Mouse (Mus musculus): Measurements from ENCODE around the gene Gm20708. TPM values are rescaled to one million over a fixed set of nuclear protein-coding genes. Genes with fewer than 3 reads are reported as not detected.
A peak's percentile ranks its signal among the peaks of the same experiment; 100 is the strongest.
"Not testable (repeated sequence)": the region's sequence is repeated elsewhere in the genome, so short reads cannot be mapped to it uniquely, and the experiment has no call there.

The Gm20708 gene
- total RNA-seq, 2 experiments from 2014 or later, result 1.5 to 2.5 TPM

DNA sequence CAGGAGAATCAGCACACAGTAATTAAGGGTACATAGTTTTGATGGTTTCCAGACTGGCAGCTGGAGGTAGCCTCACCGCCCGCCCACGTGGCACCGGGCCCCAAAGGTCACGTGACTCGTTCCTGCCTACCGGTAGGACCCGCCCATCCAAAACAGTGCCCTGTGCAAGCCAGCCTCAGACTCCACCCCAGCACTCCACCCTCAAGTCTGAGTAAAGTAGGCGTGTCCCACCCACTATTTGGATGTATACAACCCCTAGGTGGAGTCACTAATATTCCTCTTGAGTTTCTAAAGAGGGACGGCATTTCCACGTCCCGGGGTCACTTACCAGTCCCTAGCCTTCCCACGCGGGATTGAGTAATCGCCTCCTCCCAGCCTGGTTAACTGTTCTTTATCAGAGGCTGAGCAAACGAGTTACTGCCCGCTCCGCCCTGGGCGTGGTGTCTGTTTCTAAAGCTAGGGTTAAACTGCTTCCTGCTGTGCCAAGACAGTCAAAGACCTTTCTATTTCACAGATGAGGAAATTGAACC is 28.8 kb upstream of the Gm20708 start:
- intact Hi-C loops (cut with DNase I), result no loop called here

GRCm38 (mm10) chr11:117781199-117781821 is 28.2 kb upstream of the Gm20708 start:
- intact Hi-C loops (cut with DNase I), result no loop called here
- peak; percentile 79 to 81 for DNase-seq

More for the DNA sequence above, 28.8 kb upstream of the Gm20708 start:
- peak; percentile 89 to 91 for DNase-seq

- intact Hi-C loops (cut with DNase I), result no loop called here
- peak; percentile 67 to 69 for DNase-seq
These were observed 27.3 kb upstream of the Gm20708 start, which contains the start of the genes Tmc8 and Tmc6 for GRCm38 (mm10) chr11:117781993-117782704. TSS of gene Tmc8 (plus strand) at chr11:117782076. TSS of gene Tmc6 (minus strand) at chr11:117782198.

- no peak for DNase-seq
- intact Hi-C loops (cut with DNase I), result no loop called here
These were observed 26.8 kb upstream of the Gm20708 start for GRCm38 (mm10) chr11:117782705-117783034.

GRCm38 (mm10) chr11:117783089-117783488 is 26.4 kb upstream of the Gm20708 start:
- intact Hi-C loops (cut with DNase I), result no loop called here

GRCm38 (mm10) chr11:117783683-117784309 is 25.7 kb upstream of the Gm20708 start:
- DNase-seq, result peak; percentile 45 to 51
- intact Hi-C loops (cut with DNase I), result no loop called here

More at GRCm38 (mm10) chr11:117783089-117783488, 26.4 kb upstream of the Gm20708 start:
- DNase-seq, result peak; percentile 79 to 81

GRCm38 (mm10) chr11:117786294-117786693 is 23.2 kb upstream of the Gm20708 start:
- peak; percentile 67 to 72 for DNase-seq
- intact Hi-C loops (cut with DNase I), result loop anchor here (2.0 kb wide), 2 partner anchors 77 to 401 kb away; no protein-coding TSS in a partner anchor

- intact Hi-C loops (cut with DNase I); DNase-seq: not testable (repeated sequence)
These were observed 21.0 kb upstream of the Gm20708 start for GRCm38 (mm10) chr11:117788481-117788880.

DNA sequence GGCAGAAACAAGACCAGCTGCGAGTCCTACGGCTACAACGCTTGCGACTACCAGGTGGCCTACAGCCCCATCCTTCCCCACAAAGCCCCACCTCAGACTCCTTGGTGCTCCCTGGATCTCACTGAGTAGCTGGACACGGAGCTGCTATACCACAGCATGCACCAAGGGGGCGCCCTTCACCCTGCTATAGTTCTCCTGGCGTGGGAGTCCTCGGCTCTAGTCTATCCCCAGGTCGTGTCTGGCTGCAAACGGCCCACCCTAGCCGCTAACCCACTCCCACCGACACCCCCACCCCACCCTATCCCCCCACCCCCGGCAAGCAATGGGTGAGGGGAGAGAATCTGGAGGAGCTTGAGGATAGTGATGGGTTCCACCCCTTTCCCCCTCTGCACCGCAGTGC is 19.2 kb upstream of the Gm20708 start:
- peak; percentile 75 to 86 for DNase-seq
- intact Hi-C loops (cut with DNase I), result loop anchor here (1.0 kb wide), 1 partner anchor 35 kb away; the partner anchor contains the start of gene Afmid

- DNase-seq, result no peak
- intact Hi-C loops (cut with DNase I), result loop anchor here (1.0 kb wide), 1 partner anchor 34 kb away; the partner anchor contains the start of gene Afmid
These were observed 18.6 kb upstream of the Gm20708 start for GRCm38 (mm10) chr11:117790703-117791440.

DNA sequence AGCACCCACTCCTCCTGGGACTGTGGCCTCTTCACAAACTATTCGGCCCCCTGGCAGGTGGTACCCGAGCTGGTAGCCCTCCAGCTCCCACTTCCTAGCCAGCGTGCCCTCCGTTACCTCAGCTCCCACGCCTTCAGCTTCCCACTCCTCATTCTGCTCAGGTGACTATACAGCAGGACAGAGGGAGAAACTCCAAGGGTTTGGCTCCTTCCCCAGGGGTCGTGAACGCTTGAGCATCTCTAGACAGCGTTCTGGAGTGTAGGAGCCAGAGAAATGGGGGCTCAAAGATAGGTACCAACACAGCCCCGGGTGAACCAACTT is 18.1 kb upstream of the Gm20708 start:
- no peak for DNase-seq
- intact Hi-C loops (cut with DNase I), result no loop called here

DNA sequence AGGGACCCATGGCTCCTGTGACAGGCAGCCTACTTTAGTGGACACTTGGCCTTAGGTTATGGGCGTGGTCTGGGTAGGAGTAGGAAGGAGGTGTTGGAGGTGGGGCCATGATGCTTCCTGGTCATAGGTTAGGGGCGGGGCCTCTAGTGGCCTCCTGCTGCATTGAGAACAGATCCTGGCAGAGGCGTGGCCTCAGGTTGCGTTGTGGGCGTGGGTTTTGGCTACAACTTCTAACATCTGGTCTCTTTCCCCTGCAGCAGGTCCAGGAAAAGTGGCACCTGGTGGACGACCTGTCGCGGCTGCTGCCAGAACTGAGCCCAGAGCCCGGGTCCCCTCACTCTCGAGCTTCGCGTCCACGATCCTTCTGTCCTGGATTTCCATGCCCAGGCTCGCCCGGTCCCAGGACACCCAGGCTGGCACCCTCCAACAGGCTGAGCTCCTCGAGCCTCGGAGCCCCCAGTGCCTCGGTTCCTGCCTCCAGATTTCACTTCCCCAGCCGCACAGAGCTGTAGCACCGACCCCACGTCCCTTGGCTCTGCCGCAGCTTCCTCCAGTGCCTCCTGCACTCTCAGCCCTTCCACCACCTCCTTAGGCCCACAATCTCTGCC is 17.1 kb upstream of the Gm20708 start:
- DNase-seq, result no peak
- intact Hi-C loops (cut with DNase I), result no loop called here

DNA sequence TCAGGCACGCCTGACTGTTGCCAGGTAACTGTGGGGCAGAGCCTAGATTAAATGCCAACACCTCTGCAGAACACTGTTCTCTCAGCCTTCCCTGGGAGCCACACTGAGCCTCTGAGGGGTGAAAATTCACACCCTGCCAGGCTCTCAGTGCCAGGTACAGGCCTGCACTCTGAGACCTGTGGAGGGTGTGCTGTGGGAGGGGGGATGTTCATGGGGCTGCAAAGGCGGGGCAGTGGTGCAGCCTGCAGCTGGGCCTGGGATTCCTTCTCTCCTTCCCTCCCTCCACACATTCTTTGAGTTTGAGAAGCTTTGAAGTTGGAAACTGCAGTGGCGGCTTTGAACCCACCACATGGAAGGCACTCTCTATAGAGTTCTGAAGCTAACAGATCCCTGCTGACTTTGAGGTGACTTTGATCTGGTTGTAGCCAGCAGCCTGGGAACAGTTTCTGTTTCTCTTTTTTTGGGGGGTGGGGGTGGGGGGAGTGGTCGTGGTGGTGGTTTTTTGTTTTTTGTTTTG is 15.4 kb upstream of the Gm20708 start:
- DNase-seq, result no peak
- intact Hi-C loops (cut with DNase I), result no loop called here

DNA sequence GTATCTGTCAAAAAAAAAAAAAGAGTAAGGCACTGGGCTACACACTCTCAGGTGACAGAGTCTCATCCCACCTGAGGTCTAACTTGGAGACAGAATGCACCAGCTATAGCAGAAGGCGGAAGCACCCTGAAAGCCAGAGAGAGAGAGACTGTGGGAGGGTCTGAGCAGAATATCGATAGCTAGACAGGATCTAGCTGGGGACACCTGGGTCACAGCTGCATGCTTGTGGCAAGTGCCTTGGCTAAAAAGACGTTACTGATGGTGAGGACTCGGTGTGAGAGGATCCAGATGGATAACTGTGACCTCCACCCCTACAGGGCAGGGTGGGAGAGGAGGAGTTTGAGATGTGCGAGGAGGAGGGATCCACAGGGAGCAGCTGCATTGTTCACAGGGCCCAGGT is 12.5 kb upstream of the Gm20708 start:
- DNase-seq, result no peak
- intact Hi-C loops (cut with DNase I), result no loop called here

DNA sequence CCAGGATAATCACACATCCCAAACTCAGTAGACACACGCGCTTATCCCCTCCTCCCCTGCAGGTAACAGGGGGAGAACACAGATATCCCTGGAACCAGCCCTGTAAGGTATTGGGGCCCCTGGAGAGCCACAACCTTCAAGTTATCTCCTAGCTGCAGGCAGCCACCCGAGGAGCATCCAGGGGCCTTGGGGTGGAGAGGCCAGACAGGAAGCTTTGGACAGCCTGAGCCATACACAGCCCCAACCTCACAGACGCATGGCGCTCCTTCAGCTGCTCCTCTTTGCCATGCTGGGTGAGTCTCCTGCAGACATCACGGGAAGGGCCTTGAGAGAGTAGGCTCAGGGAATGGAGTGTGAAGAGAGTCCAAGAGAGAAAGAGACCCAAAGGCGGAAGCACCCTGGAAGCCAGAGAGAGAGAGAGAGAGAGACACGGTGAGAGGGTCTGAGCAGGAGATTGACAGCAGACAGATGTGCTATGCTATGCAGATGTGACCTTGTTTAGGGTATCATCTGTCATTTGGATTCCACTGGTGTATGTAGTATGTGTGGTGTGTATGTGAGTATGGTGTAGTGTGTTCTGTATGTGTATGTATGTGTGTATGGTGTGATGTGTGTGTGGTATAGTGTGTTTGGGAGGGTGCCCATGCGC is 11.8 kb upstream of the Gm20708 start, which contains the start of gene 6030468B19Rik:
Gene 6030468B19Rik, plus strand, starts transcription at position 150 of the 649 bp plus-strand sequence.
- no peak for DNase-seq
- intact Hi-C loops (cut with DNase I), result no loop called here

DNA sequence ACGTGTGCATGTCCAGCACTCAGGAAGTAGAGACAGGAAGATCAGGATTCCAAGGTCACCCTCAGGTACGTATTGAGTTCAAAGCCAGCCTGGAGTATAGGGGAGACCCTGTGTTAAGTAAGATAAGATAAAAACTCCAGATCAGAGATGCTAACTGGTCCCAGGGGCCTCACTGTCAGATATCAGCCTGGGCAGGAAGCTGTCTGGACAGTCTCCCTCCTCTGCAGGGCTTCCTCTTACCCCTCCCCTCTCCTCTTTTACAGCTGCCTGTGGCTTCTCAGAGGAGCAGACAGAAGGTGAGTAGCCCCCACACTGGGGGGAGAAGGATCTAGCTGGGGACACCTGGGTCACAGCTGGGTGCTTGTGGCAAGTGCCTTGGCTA is 11.3 kb upstream of the Gm20708 start:
- intact Hi-C loops (cut with DNase I), result no loop called here
- no peak for DNase-seq

DNA sequence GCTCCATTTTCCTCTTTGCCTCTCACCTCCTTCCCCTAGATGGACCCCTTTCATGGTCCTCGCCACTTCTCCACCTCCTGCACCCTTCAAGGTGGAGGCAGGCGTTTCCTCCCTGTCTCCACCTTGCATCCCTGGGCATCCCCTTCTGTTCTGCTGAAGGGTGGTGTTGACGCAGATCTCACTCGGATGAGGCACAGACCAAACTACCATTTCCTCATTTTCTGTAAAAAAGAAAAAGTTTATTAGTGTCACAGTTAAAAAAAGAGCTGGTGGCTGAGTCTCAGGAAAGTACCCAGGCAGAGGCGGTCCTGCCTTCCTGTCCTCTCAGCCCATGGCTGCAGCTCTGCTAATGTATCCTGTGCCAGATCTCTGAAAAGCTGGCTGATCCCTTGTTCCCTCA is 10.3 kb upstream of the Gm20708 start:
- intact Hi-C loops (cut with DNase I), result no loop called here
- no peak for DNase-seq

- no peak for DNase-seq
- intact Hi-C loops (cut with DNase I), result no loop called here
These were observed 9.4 kb upstream of the Gm20708 start for GRCm38 (mm10) chr11:117800038-117800437.

GRCm38 (mm10) chr11:117801650-117802049 is 7.8 kb upstream of the Gm20708 start:
- intact Hi-C loops (cut with DNase I), result no loop called here
- DNase-seq, result no peak

All from heart, postnatal 10 days (tissue).